9 mouse cellular contexts compared by ENCODE assay signal in the genomic region with DNA sequence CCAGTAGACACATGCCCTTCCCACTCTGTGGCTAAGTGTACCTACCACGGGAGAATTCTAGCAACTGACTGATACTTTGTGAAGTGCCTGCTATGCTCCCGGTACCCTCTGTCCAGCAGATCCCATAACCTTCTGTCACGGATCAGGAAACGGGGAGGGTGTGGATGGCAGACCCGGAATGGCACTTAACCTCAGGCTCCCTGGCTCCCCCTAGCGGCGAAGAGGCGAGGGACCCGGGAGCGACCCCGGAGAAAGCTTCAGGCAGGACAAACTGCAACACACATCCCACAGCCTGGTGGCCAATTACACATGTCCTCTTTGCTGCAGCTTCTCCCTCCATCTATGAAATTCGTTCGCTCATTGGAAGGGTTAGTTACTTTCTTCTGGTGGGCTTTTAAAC. TPM values are rescaled to one million over a fixed set of nuclear protein-coding genes. Genes with fewer than 3 reads are reported as not detected.
DNase-seq lines count a peak whose midpoint lies in the region; ATAC-seq and TF ChIP-seq lines count a peak whose summit lies in the region.
"Had no signal": no experiment of that assay in that cellular context is flagged by ENCODE, and none has a peak within 500 bp of the region (broad histone marks: within the 10 kb centered on the region; RNA-seq: fewer than 3 reads in every experiment).

No protein-coding gene starts in this region.

- DNase-seq in CD4-positive, CD25-positive, alpha-beta regulatory T cell, adult 2 months (ENCODE audit: low read depth, low spot score), result peak; percentile 83
- DNase-seq in adrenal gland, adult 18-20 months (ENCODE audit: low spot score in 2 of 2), result peak; percentile 76 to 86
- peak; percentile 88 for DNase-seq in embryonic facial prominence, embryonic 10.5 days (ENCODE audit: low spot score)
- peak; percentile 71 for DNase-seq in heart, postnatal 0 days (ENCODE audit: low spot score)
- DNase-seq in layer of hippocampus, postnatal 10 days (ENCODE audit: low spot score in 2 of 2), result peak; percentile 73 to 76
- DNase-seq in lung, postnatal 36 days, result peak; percentile 94
- peak; percentile 75 to 88 for DNase-seq in spleen, postnatal 10 days (ENCODE audit: low spot score in 2 of 2)

- no peak overlapping the region for H3K4me3 ChIP-seq in embryonic facial prominence, embryonic 10.5 days
- no peak overlapping the region for H3K4me3 ChIP-seq in heart, postnatal 0 days (ENCODE audit: low read depth, low read length)
- H3K4me3 ChIP-seq: limb, embryonic 13.5 days had no signal

- H3K9me3 ChIP-seq in embryonic facial prominence, embryonic 10.5 days, result no peaks in the 10 kb centered on the region
- no peaks in the 10 kb centered on the region for H3K9me3 ChIP-seq in heart, postnatal 0 days (replicated peaks; ENCODE audit: control insufficient read depth, low read length)
- H3K9me3 ChIP-seq: limb, embryonic 13.5 days had no signal

- H3K27me3 ChIP-seq in embryonic facial prominence, embryonic 10.5 days (replicated peaks; ENCODE audit: low read depth, poor library complexity, severe bottlenecking), result peaks cover 50% of the 10 kb centered on the region
- peaks cover 25% of the 10 kb centered on the region for H3K27me3 ChIP-seq in heart, postnatal 0 days (ENCODE audit: control insufficient read depth, insufficient read depth, low read length)

- 5% methylated on average over 13 of the region's 13 CpGs for WGBS in embryonic facial prominence, embryonic 10.5 days
- 4% methylated on average over 13 of the region's 13 CpGs for WGBS in heart, postnatal 0 days

- TF ChIP-seq CTCF in heart, postnatal 0 days (IDR thresholded peaks at IDR 0.05; ENCODE audit: low read depth), result peak; percentile 79

- no peaks in the 10 kb centered on the region for H3K36me3 ChIP-seq in embryonic facial prominence, embryonic 10.5 days (replicated peaks)
- no peaks in the 10 kb centered on the region for H3K36me3 ChIP-seq in heart, postnatal 0 days (replicated peaks; ENCODE audit: control insufficient read depth, insufficient read depth, low read length)
- H3K36me3 ChIP-seq: limb, embryonic 13.5 days had no signal

- no peak for ATAC-seq in CD4-positive, CD25-positive, alpha-beta regulatory T cell, adult 4 months
- peak; percentile 54 for ATAC-seq in heart, postnatal 0 days (ENCODE audit: insufficient read depth, low read depth)

- H3K4me2 ChIP-seq in heart, postnatal 0 days (ENCODE audit: low read depth, low read length), result 0 out of 2 replicates have a peak overlapping the region, but pooled peaks have one; percentile 7
- H3K4me2 ChIP-seq: limb, embryonic 13.5 days had no signal

- H3K4me1 ChIP-seq in embryonic facial prominence, embryonic 10.5 days, result peaks cover 42% of the 10 kb centered on the region
- peaks cover 5% of the 10 kb centered on the region; the same call in 1 of the 2 replicates for H3K4me1 ChIP-seq in heart, postnatal 0 days (ENCODE audit: control insufficient read depth, insufficient read depth)

- no peak for TF ChIP-seq EP300 in heart, postnatal 0 days (IDR thresholded peaks at IDR 0.05; ENCODE audit: low read depth)

- H3K9ac ChIP-seq in heart, postnatal 0 days (replicated peaks; ENCODE audit: low read depth, low read length), result no peak overlapping the region
- H3K9ac ChIP-seq: limb, embryonic 13.5 days had no signal

- H3K27ac ChIP-seq in embryonic facial prominence, embryonic 10.5 days (replicated peaks), result no peak overlapping the region
- no peak overlapping the region for H3K27ac ChIP-seq in heart, postnatal 0 days (ENCODE audit: low read depth)
- H3K27ac ChIP-seq: limb, embryonic 13.5 days had no signal

RNA-seq across cellular contexts. Expression of a gene that starts 3.4 kb away (rescaled TPM):
- polyA plus RNA-seq in CD4-positive, CD25-positive, alpha-beta regulatory T cell, adult 4 months (2017; shearing (Covaris generic)), result under 1 TPM in 1 of 2 experiments, not detected in 1; 0.34 TPM
- total RNA-seq in adrenal gland, adult 18-20 months (2021), result not detected
- polyA plus RNA-seq in embryonic facial prominence, embryonic 10.5 days (2016; fragmentation: Nextera tagmentation; extraction: Ambion mirVana), result 3.4 and 4.9 TPM in 2 replicates
- total RNA-seq in heart, postnatal 0 days (2014; rRNA removed; ENCODE audit: low replicate concordance), result 0.61 and 5.3 TPM in 2 replicates
- polyA plus RNA-seq in heart, postnatal 0 days (2015; fragmentation: Nextera tagmentation; extraction: Ambion mirVana), result 0.86 and 1.3 TPM in 2 replicates
- under 1 TPM in 1 of 2 experiments, not detected in 1; 0.41 TPM for total RNA-seq in layer of hippocampus, postnatal 10 days (2021)

RNA-seq across cellular contexts. Expression of a gene that starts 17.8 kb away (rescaled TPM):
- not detected for polyA plus RNA-seq in CD4-positive, CD25-positive, alpha-beta regulatory T cell, adult 4 months (2017; shearing (Covaris generic))
- 1 to 10 TPM; 7.4 to 8.5 TPM for total RNA-seq in adrenal gland, adult 18-20 months (2021)
- polyA plus RNA-seq in embryonic facial prominence, embryonic 10.5 days (2016; fragmentation: Nextera tagmentation; extraction: Ambion mirVana), result 8.4 and 9.2 TPM in 2 replicates
- total RNA-seq in heart, postnatal 0 days (2014; rRNA removed; ENCODE audit: low replicate concordance), result 13.1 and 19.7 TPM in 2 replicates
- 3.2 and 3.3 TPM in 2 replicates for polyA plus RNA-seq in heart, postnatal 0 days (2015; fragmentation: Nextera tagmentation; extraction: Ambion mirVana)
- total RNA-seq in layer of hippocampus, postnatal 10 days (2021), result 1 to 10 TPM; 5.6 to 6.1 TPM

RNA-seq across cellular contexts. Expression of a gene that starts 40.2 kb away (rescaled TPM):
- polyA plus RNA-seq in CD4-positive, CD25-positive, alpha-beta regulatory T cell, adult 4 months (2017; shearing (Covaris generic)), result 100 to 1,000 TPM; 798 to 811 TPM
- 100 to 1,000 TPM; 760 to 827 TPM for total RNA-seq in adrenal gland, adult 18-20 months (2021)
- polyA plus RNA-seq in embryonic facial prominence, embryonic 10.5 days (2016; fragmentation: Nextera tagmentation; extraction: Ambion mirVana), result 539 and 546 TPM in 2 replicates
- 817 and 939 TPM in 2 replicates for total RNA-seq in heart, postnatal 0 days (2014; rRNA removed; ENCODE audit: low replicate concordance)
- polyA plus RNA-seq in heart, postnatal 0 days (2015; fragmentation: Nextera tagmentation; extraction: Ambion mirVana), result 255 and 273 TPM in 2 replicates
- total RNA-seq in layer of hippocampus, postnatal 10 days (2021), result 100 to 1,000 TPM; 503 to 535 TPM

RNA-seq across cellular contexts. Expression of a gene that starts 55.1 kb away (rescaled TPM):
- 1 to 10 TPM; 3.7 to 7.7 TPM for polyA plus RNA-seq in CD4-positive, CD25-positive, alpha-beta regulatory T cell, adult 4 months (2017; shearing (Covaris generic))
- 10 to 100 TPM; 18.2 to 23.7 TPM for total RNA-seq in adrenal gland, adult 18-20 months (2021)
- 28.4 and 30.9 TPM in 2 replicates for polyA plus RNA-seq in embryonic facial prominence, embryonic 10.5 days (2016; fragmentation: Nextera tagmentation; extraction: Ambion mirVana)
- total RNA-seq in heart, postnatal 0 days (2014; rRNA removed; ENCODE audit: low replicate concordance), result 14.1 and 21.7 TPM in 2 replicates
- 13.8 and 14.1 TPM in 2 replicates for polyA plus RNA-seq in heart, postnatal 0 days (2015; fragmentation: Nextera tagmentation; extraction: Ambion mirVana)
- 10 to 100 TPM; 26.0 to 36.2 TPM for total RNA-seq in layer of hippocampus, postnatal 10 days (2021)
